Mouse (Mus musculus) cerebellum, adult 11 months (tissue): ENCODE results near the gene Aldh3a1.

Experiments used
- DNase-seq: peaks from one replicate; pipeline ENCODE4 v3.0.0; 2022

The Aldh3a1 gene

GRCm38 (mm10) chr11:61197935-61198334 lies 9.4 kb upstream of the Aldh3a1 start:
- DNase-seq: no peak

GRCm38 (mm10) chr11:61199620-61200362 lies 7.5 kb upstream of the Aldh3a1 start:
- DNase-seq: no peak

- no peak for DNase-seq
Measured at GRCm38 (mm10) chr11:61202186-61202585, 5.2 kb upstream of the Aldh3a1 start.

DNA sequence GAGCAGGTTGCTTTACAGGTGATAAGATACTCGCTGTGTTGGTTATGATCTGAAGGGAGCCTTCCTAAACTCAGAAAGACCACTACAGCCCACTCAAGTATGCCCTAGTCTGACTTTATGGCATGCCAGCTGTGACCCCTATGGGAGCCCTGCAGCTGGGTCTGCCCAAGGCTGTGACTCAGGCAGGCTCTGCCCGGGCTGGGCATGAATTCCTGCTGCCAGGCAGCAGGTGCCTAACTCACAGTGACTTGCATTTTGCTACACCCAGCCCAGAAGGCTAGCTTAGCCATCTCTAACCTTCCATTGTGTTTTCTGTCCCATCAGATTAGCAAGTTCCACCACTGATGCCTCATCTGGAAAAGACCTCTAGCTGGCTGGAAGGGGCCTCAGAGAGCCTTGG lies 4.5 kb upstream of the Aldh3a1 start:
- no peak for DNase-seq

- DNase-seq: no peak
Measured at GRCm38 (mm10) chr11:61205167-61205950, 2.0 kb upstream of the Aldh3a1 start.

GRCm38 (mm10) chr11:61206136-61206535 lies 1.2 kb upstream of the Aldh3a1 start:
- no peak for DNase-seq

DNA sequence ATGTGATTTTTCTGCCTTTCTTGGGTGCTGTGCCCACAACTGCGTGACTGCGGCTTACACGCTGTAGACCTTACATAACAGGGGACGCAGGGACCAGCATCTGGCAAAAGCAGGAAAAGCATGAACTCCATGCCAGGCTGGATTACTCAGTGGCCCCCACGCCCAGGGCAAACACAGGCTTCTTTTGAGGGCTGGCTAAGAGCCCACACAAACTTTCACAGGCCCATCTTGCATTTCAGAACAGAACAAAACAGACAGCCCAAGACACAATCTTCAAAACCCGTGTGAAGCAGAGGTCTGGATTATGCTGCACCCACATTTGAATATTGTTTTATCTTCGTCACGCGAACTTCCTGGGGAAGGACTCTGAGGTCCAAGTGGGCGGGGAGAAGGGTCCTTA lies 979 bp downstream of the Aldh3a1 start:
- DNase-seq: no peak

DNA sequence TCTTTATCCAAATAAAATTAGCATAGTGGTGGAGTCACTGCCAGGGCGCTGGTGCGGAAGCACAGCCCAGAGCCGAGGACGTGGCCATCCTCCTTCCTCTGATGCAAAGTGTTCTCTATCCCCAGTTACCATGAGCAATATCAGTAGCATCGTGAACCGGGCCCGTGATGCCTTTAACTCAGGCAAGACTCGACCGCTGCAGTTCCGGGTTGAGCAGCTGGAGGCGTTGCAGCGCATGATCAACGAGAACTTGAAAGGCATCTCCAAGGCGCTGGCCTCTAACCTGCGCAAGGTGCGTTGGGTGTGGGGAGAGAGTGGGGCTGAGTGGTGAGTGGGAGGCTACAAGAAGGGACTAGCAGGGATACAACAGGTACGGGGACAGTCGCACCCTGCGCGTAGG lies 4.8 kb downstream of the Aldh3a1 start:
- DNase-seq: no peak

DNA sequence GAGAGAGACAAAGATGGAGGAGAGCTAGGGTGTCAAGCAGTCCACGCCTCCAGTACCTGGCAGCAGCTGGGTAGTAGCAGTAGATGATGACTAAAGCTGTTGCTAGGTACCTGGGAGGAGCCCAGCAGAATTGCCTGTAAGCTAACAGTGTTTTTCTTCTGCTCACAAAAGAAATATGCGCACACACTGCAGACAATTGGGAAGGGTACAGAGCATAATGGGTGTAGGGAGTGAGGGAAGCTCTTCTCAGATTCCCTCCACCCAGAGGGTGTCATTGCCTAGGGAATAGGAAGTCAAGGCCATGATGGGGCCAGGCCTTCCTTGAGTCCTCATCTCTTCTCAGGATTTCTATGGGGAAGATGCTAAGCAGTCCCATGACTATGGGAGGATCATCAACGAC lies 8.6 kb downstream of the Aldh3a1 start:
- no peak for DNase-seq

DNA sequence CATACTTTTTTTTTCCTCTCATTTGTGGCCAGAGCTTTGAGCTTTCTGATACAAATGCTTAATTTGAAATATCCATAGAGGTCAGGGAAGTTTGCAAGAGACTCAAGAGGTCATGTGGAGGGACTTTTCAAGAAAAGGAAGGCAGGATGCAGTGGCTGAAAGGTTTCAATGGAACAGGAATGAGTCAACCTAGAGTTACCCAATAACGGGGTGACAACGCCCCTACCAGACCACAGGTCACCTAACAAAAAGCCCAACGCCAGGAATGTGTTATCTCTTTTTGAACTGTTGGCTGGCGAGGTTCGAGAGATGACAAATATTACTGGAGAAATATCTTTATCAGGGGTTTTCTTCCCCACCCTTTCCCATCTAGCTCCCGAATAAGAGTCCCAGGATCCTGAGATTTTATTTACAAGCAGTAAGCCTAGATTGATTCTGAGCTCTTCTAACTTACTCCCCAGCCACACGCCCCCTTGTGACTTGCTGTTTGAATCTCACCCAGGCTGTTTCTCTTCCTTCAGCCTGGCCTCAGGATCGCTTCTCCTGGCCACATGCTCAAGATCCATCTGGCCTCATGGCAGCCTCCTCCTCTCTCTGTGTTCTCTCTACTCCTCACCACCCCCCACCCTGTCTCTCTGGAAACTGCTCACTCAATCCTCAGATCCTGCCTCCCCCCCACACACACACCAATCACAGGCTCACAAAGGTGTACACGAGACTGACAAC lies 13.0 kb downstream of the Aldh3a1 start:
- peak; percentile 38 for DNase-seq

DNA sequence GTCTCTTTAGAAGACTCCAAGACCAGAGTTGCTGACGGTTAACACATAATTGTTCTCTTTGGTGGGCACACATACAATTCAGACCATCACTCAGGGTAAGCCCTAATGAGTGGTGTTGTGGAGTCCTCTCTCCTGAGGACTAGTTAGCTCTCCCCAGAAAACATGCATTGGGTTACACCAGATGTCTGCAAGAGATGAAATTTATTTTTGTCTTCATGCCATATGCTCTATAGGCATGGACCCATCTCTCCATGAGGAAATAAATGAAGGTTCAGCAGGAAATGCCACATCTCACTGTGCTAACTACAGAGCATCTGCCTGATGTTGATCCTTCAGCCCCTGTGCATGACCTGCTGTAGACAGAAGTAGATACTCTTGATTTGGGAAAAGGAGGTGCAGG lies 14.7 kb downstream of the Aldh3a1 start:
- DNase-seq: no peak

- no peak for DNase-seq
Measured at GRCm38 (mm10) chr11:61222971-61223745, 15.8 kb downstream of the Aldh3a1 start.

DNA sequence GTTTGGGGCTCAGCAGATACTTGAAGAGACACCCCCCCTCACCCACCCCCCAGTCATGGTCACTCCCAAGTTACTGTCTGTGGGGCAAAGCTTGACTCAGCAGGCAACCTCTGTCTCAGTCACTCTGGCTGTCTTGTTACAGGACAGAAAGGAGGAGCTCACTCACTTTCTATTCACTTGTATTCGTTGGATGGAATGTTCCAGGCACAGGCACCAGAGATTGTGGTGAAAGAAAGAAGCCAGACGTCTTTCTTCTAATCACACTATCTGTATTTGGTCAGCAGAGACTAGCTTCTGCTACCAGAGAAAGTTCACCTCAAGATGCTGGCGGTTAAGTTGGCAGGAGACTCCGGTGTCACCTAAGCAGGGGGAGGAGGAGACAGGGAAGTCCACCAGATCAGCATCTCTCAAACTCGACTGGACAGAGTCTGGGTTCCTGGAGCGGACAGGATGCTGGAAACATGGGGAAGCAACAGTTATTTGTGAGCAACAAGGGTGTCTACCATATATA lies 17.0 kb downstream of the Aldh3a1 start:
- no peak for DNase-seq

GRCm38 (mm10) chr11:61224907-61225306 lies 17.6 kb downstream of the Aldh3a1 start:
- DNase-seq: no peak

DNA sequence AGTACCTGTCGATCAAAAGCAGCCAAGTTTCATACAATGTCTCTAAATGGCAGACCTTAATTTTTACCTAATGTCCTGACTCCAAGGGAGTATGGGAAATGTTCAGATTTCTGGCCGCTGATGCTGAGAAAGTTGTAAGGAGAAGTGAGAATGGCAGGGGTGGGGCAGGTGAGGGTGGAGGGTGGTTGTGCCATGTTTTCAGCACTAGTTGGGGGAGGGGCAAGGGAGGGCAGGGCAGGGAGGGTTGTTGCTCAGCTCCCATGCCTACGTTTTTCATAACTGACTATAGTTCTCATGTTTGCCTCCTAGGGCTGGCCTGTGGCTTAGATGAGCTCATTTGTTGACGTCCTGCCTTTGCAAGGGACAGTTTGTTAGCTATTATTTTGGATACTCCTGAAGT lies 18.2 kb downstream of the Aldh3a1 start:
- DNase-seq: peak; percentile 33

DNA sequence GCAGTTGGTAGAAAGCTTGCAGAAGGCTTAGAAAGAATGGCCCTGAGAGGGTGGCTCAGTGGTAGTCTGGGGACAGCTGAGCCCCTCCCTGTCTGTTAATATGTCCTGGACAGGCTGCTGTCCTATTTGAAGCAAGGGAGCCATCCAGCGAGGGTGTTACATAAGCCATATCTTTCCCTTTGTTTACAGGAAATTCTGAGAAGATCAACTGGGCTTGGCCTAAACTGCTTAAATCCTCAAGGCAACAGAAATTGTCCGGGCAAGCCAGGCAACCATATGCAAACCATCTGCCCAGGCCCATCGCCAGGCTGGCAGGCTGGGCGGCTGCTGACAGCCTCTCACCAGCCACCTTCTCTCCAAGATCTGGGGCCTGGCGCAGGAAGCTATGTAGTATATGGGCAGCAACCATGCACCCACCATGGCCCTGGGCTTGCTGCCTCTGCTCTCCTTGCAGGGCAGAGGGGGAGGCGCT lies 18.6 kb downstream of the Aldh3a1 start:
- DNase-seq: peak; percentile 94

DNA sequence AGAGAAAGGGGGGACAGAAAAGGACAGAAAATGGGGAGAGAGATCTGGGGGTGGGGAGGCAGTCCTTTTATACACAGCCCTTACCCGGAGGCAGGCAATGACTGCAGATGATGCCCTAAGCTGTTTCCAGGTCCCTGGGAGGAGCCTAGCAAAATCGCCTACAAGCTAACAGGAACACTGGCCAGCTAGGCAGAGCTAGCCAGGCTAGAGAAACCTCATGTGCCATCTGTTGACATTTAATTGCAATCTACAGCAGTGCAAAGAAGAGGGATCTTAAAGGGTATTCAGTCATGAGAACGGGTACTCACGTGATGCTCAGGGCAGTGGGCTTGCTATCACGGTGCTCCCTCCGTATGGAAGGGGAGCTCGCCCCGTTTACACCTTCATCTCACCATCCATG lies 20.5 kb downstream of the Aldh3a1 start:
- DNase-seq: peak; percentile 71

DNA sequence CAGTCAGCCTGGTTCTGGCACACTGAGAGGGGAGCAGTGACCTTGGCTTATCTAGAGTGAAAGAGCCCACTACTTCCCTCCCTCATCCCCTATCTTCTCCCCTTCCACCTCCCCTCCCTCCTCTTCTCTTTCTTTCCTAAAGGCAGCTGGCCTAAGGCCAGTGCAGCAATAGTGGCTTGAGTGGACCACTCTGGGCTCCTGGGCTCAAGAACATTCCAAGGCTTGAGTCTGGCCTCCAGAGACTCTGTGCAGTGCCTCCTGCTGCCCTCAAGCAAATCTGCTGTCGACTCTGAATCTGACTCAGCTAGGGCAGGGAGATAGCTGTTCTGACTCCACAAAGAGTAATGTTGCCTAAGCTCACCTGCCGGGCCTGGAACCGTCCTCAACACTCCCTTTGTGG lies 21.1 kb downstream of the Aldh3a1 start:
- DNase-seq: peak; percentile 32

GRCm38 (mm10) chr11:61231329-61231728 lies 24.0 kb downstream of the Aldh3a1 start:
- peak; percentile 55 for DNase-seq

DNA sequence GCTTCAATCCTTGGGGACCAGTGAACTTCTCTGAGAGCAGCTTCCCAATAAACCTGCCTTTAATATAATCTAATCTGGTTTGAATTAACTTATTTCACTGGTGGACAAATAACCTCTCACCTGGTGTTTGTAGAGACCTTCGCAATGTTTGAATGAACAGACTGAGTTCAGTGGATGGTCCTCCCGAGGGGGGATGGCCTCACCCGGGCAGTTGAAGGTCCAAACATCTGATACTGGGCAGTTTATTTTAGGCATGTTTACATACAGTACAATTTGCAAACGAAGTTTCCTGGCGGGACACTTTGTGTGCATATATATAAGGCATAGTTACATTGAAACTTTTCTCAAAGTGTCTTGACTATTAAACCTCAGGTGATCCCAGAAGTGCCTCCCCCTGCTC lies 26.8 kb downstream of the Aldh3a1 start:
- no peak for DNase-seq

DNA sequence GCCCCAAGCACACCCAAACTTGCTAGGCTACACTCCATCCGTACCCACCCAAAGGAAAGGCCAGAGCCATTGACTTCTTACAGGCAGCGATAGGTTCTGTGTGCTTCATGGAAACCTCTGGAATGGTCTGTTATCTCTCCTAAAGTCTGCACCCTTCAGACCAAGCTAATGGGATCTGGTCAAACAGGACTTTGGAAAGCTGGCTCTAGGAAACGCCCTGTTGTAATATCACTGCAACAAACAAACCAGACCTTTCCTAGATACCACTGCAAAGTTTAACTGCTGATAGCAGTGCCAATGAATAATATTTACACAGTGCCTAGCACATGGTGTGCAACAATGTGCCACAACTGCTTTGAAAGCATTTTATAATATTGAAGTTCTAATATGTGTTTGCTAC lies 28.7 kb downstream of the Aldh3a1 start:
- no peak for DNase-seq

GRCm38 (mm10) chr11:61244406-61244805 lies 37.1 kb downstream of the Aldh3a1 start:
- DNase-seq: no peak

DNA sequence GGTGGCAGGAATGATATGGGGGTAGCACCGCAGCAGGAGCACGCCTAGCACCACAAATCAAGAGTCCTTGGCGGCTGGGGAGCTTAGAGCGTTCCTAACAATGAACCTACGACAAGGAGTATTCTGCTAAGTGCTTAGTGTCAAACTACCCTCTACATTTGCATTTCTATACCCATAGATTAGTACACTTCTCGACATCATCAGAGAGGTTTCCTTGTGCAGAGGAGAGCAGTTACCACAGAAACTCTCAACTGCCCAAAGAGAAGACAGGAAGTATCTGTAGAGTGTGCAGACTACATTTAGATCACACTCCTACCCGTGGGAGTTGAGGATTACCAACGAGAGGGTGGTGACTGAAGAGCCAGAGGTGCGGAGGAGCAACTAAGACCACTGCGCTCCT lies 44.4 kb downstream of the Aldh3a1 start:
- no peak for DNase-seq
